Comparison of ENCODE assay signal across 8 mouse cellular contexts in the genomic region with DNA sequence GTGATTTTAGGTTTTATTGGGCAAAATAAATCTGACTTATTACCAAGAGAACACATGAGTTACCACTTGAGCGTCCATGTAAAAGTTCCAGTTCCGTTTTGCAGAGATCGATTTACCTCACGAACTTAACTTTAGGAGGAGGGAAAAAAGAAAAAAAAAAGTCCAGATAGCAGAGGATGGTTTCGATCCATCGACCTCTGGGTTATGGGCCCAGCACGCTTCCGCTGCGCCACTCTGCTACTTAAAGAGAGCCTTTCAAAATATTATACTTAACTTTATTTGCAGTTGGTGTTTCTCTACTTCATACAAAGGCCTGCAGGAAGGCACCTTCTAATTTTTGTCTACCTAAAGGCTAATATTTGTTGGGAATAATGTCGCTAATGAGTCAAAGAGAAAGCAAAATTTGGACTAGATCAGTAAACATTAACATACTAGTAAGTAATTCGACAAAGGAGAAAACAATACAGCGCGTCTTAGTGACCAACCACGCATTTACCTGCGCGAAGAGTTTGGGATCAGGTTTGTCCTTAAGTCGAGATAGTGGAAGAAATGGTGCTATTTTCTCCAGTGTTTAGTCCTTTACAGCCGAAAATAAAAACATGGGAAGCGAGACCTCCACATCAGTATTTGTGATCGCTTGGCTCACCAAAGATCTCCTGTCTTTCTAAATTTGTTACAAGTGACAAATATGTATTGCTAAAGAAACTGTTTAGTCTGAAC. TPM values are rescaled to one million over a fixed set of nuclear protein-coding genes. Genes with fewer than 3 reads are reported as not detected.
A peak's percentile ranks its signal among the peaks of the same experiment; 100 is the strongest.
DNase-seq lines count a peak whose midpoint lies in the region; ATAC-seq and TF ChIP-seq lines count a peak whose summit lies in the region.

No protein-coding gene starts in this region.

- peak; percentile 7; the same call in 1 of the 2 replicates for ATAC-seq in forebrain, postnatal 0 days
- no peak for ATAC-seq in hindbrain, embryonic 13.5 days (ENCODE audit: low FRiP score)
- ATAC-seq in lung, embryonic 16.5 days (ENCODE audit: low read depth), result 0 out of 2 replicates have a peak, but pooled peaks have one; percentile 17

- H3K4me1 ChIP-seq in ES-E14 (ENCODE audit: control insufficient read depth in 2 of 2, insufficient read depth in 2 of 2, low read length in 2 of 2, poor library complexity in 1 of 2), result peaks cover 0 to 2% of the 10 kb centered on the region in 2 experiments; a peak in 1 of 4 replicates
- peaks cover 22% of the 10 kb centered on the region for H3K4me1 ChIP-seq in forebrain, postnatal 0 days (ENCODE audit: insufficient read depth)
- peaks cover 45% of the 10 kb centered on the region for H3K4me1 ChIP-seq in hindbrain, embryonic 13.5 days (replicated peaks)
- H3K4me1 ChIP-seq in lung, embryonic 16.5 days (replicated peaks; ENCODE audit: control insufficient read depth, insufficient read depth, low read length), result peaks cover 18% of the 10 kb centered on the region

- peak overlapping the region; percentile 85; the same call in 1 of the 2 replicates for H3K27ac ChIP-seq in ES-E14 (ENCODE audit: insufficient read depth, low read depth, low read length, poor library complexity, severe bottlenecking)
- H3K27ac ChIP-seq in forebrain, postnatal 0 days (ENCODE audit: low read depth, low read length), result peak overlapping the region; percentile 98
- peak overlapping the region; percentile 96 for H3K27ac ChIP-seq in hindbrain, embryonic 13.5 days
- peak overlapping the region; percentile 97 for H3K27ac ChIP-seq in lung, embryonic 16.5 days (ENCODE audit: low read length)

- no peaks in the 10 kb centered on the region for H3K36me3 ChIP-seq in ES-E14 (ENCODE audit: control insufficient read depth, insufficient read depth, low read length, poor library complexity, severe bottlenecking)
- H3K36me3 ChIP-seq in forebrain, postnatal 0 days (ENCODE audit: insufficient read depth), result no peaks in the 10 kb centered on the region
- H3K36me3 ChIP-seq in hindbrain, embryonic 13.5 days, result no peaks in the 10 kb centered on the region
- H3K36me3 ChIP-seq in lung, embryonic 16.5 days (ENCODE audit: control insufficient read depth, insufficient read depth, low read length), result no peaks in the 10 kb centered on the region

- H3K9ac ChIP-seq in ES-E14 (ENCODE audit: insufficient read depth, low read depth, low read length, poor library complexity, severe bottlenecking), result peak overlapping the region; percentile 78
- H3K9ac ChIP-seq in forebrain, postnatal 0 days, result peak overlapping the region; percentile 82
- peak overlapping the region; percentile 83 for H3K9ac ChIP-seq in hindbrain, embryonic 13.5 days
- H3K9ac ChIP-seq in lung, embryonic 16.5 days (ENCODE audit: low read length), result peak overlapping the region; percentile 73

- no peaks in the 10 kb centered on the region for H3K27me3 ChIP-seq in forebrain, postnatal 0 days (ENCODE audit: insufficient read depth, low read length)
- H3K27me3 ChIP-seq in hindbrain, embryonic 13.5 days, result no peaks in the 10 kb centered on the region
- H3K27me3 ChIP-seq in lung, embryonic 16.5 days (ENCODE audit: control insufficient read depth, insufficient read depth, low read depth, low read length), result no peaks in the 10 kb centered on the region

- no peaks in the 10 kb centered on the region for H3K9me3 ChIP-seq in ES-E14 (ENCODE audit: control insufficient read depth, insufficient read depth, low read depth, low read length)
- H3K9me3 ChIP-seq in forebrain, postnatal 0 days (ENCODE audit: low read length), result no peaks in the 10 kb centered on the region
- no peaks in the 10 kb centered on the region for H3K9me3 ChIP-seq in hindbrain, embryonic 13.5 days
- H3K9me3 ChIP-seq in lung, embryonic 16.5 days (ENCODE audit: control insufficient read depth, low read length), result no peaks in the 10 kb centered on the region

- no peak for DNase-seq in ES-E14 (ENCODE audit: low read depth, low spot score)
- DNase-seq in c-Kit-negative CD71-positive TER-119-positive erythroid progenitor cells, embryonic 14.5 days (ENCODE audit: low read depth, low spot score), result peak; percentile 70
- peak; percentile 85 for DNase-seq in forebrain, postnatal 0 days
- DNase-seq in layer of hippocampus, postnatal 14 days (ENCODE audit: low spot score in 2 of 2), result peak; percentile 78 to 88
- DNase-seq in right cerebral cortex, postnatal 25 days, result peak; percentile 43
- DNase-seq in ovary, postnatal 10 days (ENCODE audit: low spot score), result no peak

- H3K4me3 ChIP-seq in ES-E14 (ENCODE audit: insufficient read depth in 1 of 2, low read depth in 1 of 2, low read length in 2 of 2, poor library complexity in 1 of 2, severe bottlenecking in 1 of 2), result peak overlapping the region; percentile 61 to 83
- peak overlapping the region; percentile 68 for H3K4me3 ChIP-seq in forebrain, postnatal 0 days (ENCODE audit: low read depth, low read length)
- peak overlapping the region; percentile 51 for H3K4me3 ChIP-seq in hindbrain, embryonic 13.5 days
- peak overlapping the region; percentile 52 for H3K4me3 ChIP-seq in lung, embryonic 16.5 days (ENCODE audit: low read length)

- under 1% methylated on average over 20 of the region's 20 CpGs for WGBS in forebrain, postnatal 0 days
- under 1% methylated on average over 20 of the region's 20 CpGs for WGBS in hindbrain, embryonic 13.5 days
- WGBS in lung, embryonic 16.5 days, result under 1% methylated on average over 20 of the region's 20 CpGs

- in situ Hi-C loops in ES-E14 (cut with MboI; ENCODE audit: low sequenced_read_pairs in 2 of 2, unreplicated experiment in 2 of 2), result loop anchor here in 1 of 2 experiments (25.0 kb wide), 1 partner anchor 1493 kb away; a partner anchor contains a TSS

- peak overlapping the region; percentile 72 for H3K4me2 ChIP-seq in forebrain, postnatal 0 days (ENCODE audit: low read depth)
- H3K4me2 ChIP-seq in hindbrain, embryonic 13.5 days, result peak overlapping the region; percentile 74
- H3K4me2 ChIP-seq in lung, embryonic 16.5 days (ENCODE audit: low read depth, low read length), result peak overlapping the region; percentile 58

- TF ChIP-seq CTCF in forebrain, postnatal 0 days (IDR thresholded peaks at IDR 0.05; ENCODE audit: low read depth), result no peak

TF ChIP-seq in ES-E14, 5 proteins besides CTCF, POLR2A, EP300 and RAD21:
- TF ChIP-seq MAFK (IDR thresholded peaks at IDR 0.05; ENCODE audit: insufficient read depth, low read depth, low read length), result peak; percentile 92
- peak; percentile 80 for TF ChIP-seq ZNF384 (IDR thresholded peaks at IDR 0.05; ENCODE audit: low read depth, low read length)
- no peak for TF ChIP-seq HCFC1 (IDR thresholded peaks at IDR 0.05; ENCODE audit: borderline replicate concordance, insufficient read depth, low read length)
- no peak for TF ChIP-seq ZC3H11A (IDR thresholded peaks at IDR 0.05; ENCODE audit: borderline replicate concordance, low read depth, low read length)
- TF ChIP-seq CHD2 (IDR thresholded peaks at IDR 0.05; ENCODE audit: low read depth, low read length), result no peak

RNA-seq across cellular contexts. Expression of a gene that starts 0.5 kb away (rescaled TPM):
- 2,382 and 2,804 TPM in 2 replicates for total RNA-seq in ES-E14 (2012; rRNA removed)
- total RNA-seq in forebrain, postnatal 0 days (2014; rRNA removed), result 1,275 and 1,840 TPM in 2 replicates
- 4.1 and 5.7 TPM in 2 replicates for polyA plus RNA-seq in forebrain, postnatal 0 days (2015; fragmentation: Nextera tagmentation; extraction: Ambion mirVana)
- polyA plus RNA-seq in hindbrain, embryonic 13.5 days (2015; fragmentation: Nextera tagmentation; extraction: Ambion mirVana), result 4.2 and 5.7 TPM in 2 replicates
- 100 to 1,000 TPM; 253 to 315 TPM for total RNA-seq in layer of hippocampus, postnatal 14 days (2021)
- 4.3 and 8.4 TPM in 2 replicates for polyA plus RNA-seq in lung, embryonic 16.5 days (2015; fragmentation: Nextera tagmentation; extraction: Ambion mirVana)

RNA-seq across cellular contexts. Expression of a gene that starts 3.4 kb away (rescaled TPM):
- total RNA-seq in ES-E14 (2012; rRNA removed), result 1,402 and 1,887 TPM in 2 replicates
- total RNA-seq in forebrain, postnatal 0 days (2014; rRNA removed), result 135 and 227 TPM in 2 replicates
- polyA plus RNA-seq in forebrain, postnatal 0 days (2015; fragmentation: Nextera tagmentation; extraction: Ambion mirVana), result not detected in 2 replicates
- 2.4 TPM in 1 of 2 replicates, not detected in the other for polyA plus RNA-seq in hindbrain, embryonic 13.5 days (2015; fragmentation: Nextera tagmentation; extraction: Ambion mirVana)
- 10 to 100 TPM; 23.4 to 33.5 TPM for total RNA-seq in layer of hippocampus, postnatal 14 days (2021)
- polyA plus RNA-seq in lung, embryonic 16.5 days (2015; fragmentation: Nextera tagmentation; extraction: Ambion mirVana), result 7.1 and 8.0 TPM in 2 replicates

RNA-seq across cellular contexts. Expression of a gene that starts 4.9 kb away (rescaled TPM):
- total RNA-seq in ES-E14 (2012; rRNA removed), result 436 and 621 TPM in 2 replicates
- total RNA-seq in forebrain, postnatal 0 days (2014; rRNA removed), result 116 and 134 TPM in 2 replicates
- polyA plus RNA-seq in forebrain, postnatal 0 days (2015; fragmentation: Nextera tagmentation; extraction: Ambion mirVana), result 0.50 TPM in 1 of 2 replicates, not detected in the other
- 1.8 and 3.0 TPM in 2 replicates for polyA plus RNA-seq in hindbrain, embryonic 13.5 days (2015; fragmentation: Nextera tagmentation; extraction: Ambion mirVana)
- total RNA-seq in layer of hippocampus, postnatal 14 days (2021), result 10 to 100 TPM in 1 of 2 experiments, 1 to 10 TPM in 1; 3.7 to 12.5 TPM
- polyA plus RNA-seq in lung, embryonic 16.5 days (2015; fragmentation: Nextera tagmentation; extraction: Ambion mirVana), result 5.6 and 6.2 TPM in 2 replicates

RNA-seq across cellular contexts. Expression of a gene that starts 12.9 kb away (rescaled TPM):
- total RNA-seq in ES-E14 (2012; rRNA removed), result 98.5 and 146 TPM in 2 replicates
- total RNA-seq in forebrain, postnatal 0 days (2014; rRNA removed), result 12.5 and 17.0 TPM in 2 replicates
- polyA plus RNA-seq in forebrain, postnatal 0 days (2015; fragmentation: Nextera tagmentation; extraction: Ambion mirVana), result 0.17 TPM in 1 of 2 replicates, not detected in the other
- polyA plus RNA-seq in hindbrain, embryonic 13.5 days (2015; fragmentation: Nextera tagmentation; extraction: Ambion mirVana), result 0.29 TPM in 1 of 2 replicates, not detected in the other
- 1 to 10 TPM; 1.2 to 1.9 TPM for total RNA-seq in layer of hippocampus, postnatal 14 days (2021)
- polyA plus RNA-seq in lung, embryonic 16.5 days (2015; fragmentation: Nextera tagmentation; extraction: Ambion mirVana), result 1.3 and 2.0 TPM in 2 replicates

RNA-seq across cellular contexts. Expression of a gene that starts 13.5 kb away (rescaled TPM):
- total RNA-seq in ES-E14 (2012; rRNA removed), result 245 and 289 TPM in 2 replicates
- 116 and 119 TPM in 2 replicates for total RNA-seq in forebrain, postnatal 0 days (2014; rRNA removed)
- 0.17 and 0.47 TPM in 2 replicates for polyA plus RNA-seq in forebrain, postnatal 0 days (2015; fragmentation: Nextera tagmentation; extraction: Ambion mirVana)
- polyA plus RNA-seq in hindbrain, embryonic 13.5 days (2015; fragmentation: Nextera tagmentation; extraction: Ambion mirVana), result 0.38 TPM in 1 of 2 replicates, not detected in the other
- 10 to 100 TPM; 19.7 to 24.2 TPM for total RNA-seq in layer of hippocampus, postnatal 14 days (2021)
- polyA plus RNA-seq in lung, embryonic 16.5 days (2015; fragmentation: Nextera tagmentation; extraction: Ambion mirVana), result 0.49 and 0.93 TPM in 2 replicates

Comparison
In these comparisons a context has a peak if more than half of its experiments do, and no peak if none do; other contexts are left out.
1. DNase-seq: peak in c-Kit-negative CD71-positive TER-119-positive erythroid progenitor cells, embryonic 14.5 days (single experiment), forebrain, postnatal 0 days (single experiment), layer of hippocampus, postnatal 14 days (2 of 2) and right cerebral cortex, postnatal 25 days (single experiment); none in ES-E14 (single experiment) and ovary, postnatal 10 days (single experiment).
2. Peak in every context shown above with its lines, with median percentiles within 50 percentile points of each other: H3K27ac ChIP-seq, H3K4me3 ChIP-seq, H3K9ac ChIP-seq and H3K4me2 ChIP-seq.